Comparison of ENCODE assay signal across 10 mouse cellular contexts in genomic region chr10:99644981-99645380, GRCm38 (mm10).
DNase-seq lines count a peak whose midpoint lies in the region; ATAC-seq and TF ChIP-seq lines count a peak whose summit lies in the region.
"Had no signal": no experiment of that assay in that cellular context is flagged by ENCODE, and none has a peak within 500 bp of the region (broad histone marks: within the 10 kb centered on the region; RNA-seq: fewer than 3 reads in every experiment).

No protein-coding gene starts in this region.

- no peak overlapping the region for H3K4me2 ChIP-seq in forebrain, embryonic 14.5 days (ENCODE audit: low read length)
- no peak overlapping the region for H3K4me2 ChIP-seq in forebrain, embryonic 15.5 days (replicated peaks)

- peak; percentile 21 for DNase-seq in forebrain, embryonic 14.5 days (ENCODE audit: low spot score)
- no peak for DNase-seq in left cerebral cortex, adult 2 months (ENCODE audit: extremely low spot score in 1 of 2, low spot score in 2 of 2)
- no peak for DNase-seq in left cerebral cortex, postnatal 4 days
- DNase-seq in ES-CJ7 (ENCODE audit: low read depth, low spot score) = peak; percentile 58
- peak; percentile 27 for DNase-seq in embryo, embryonic 9.5 days (ENCODE audit: extremely low spot score)
- DNase-seq in spleen, postnatal 14 days (ENCODE audit: low spot score in 2 of 2) = no peak
- DNase-seq: cerebellum, adult 11 months had no signal

- ATAC-seq in forebrain, embryonic 14.5 days = no peak
- no peak for ATAC-seq in forebrain, embryonic 15.5 days (replicated peaks)
- no peak for ATAC-seq in erythroid progenitor cell, adult 5-6 weeks (replicated peaks; ENCODE audit: low FRiP score, poor library complexity, severe bottlenecking)

- WGBS in forebrain, embryonic 14.5 days = 46% methylated on average over 2 of the region's 2 CpGs
- WGBS in forebrain, embryonic 15.5 days = 41% methylated on average over 2 of the region's 2 CpGs

- no peak overlapping the region for H3K4me3 ChIP-seq in forebrain, embryonic 14.5 days (ENCODE audit: low read depth, low read length)
- no peak overlapping the region for H3K4me3 ChIP-seq in forebrain, embryonic 15.5 days
- no peak overlapping the region for H3K4me3 ChIP-seq in left cerebral cortex, adult 2 months

- no peaks in the 10 kb centered on the region for H3K4me1 ChIP-seq in forebrain, embryonic 14.5 days (ENCODE audit: control insufficient read depth, insufficient read depth, low read length)
- H3K4me1 ChIP-seq in forebrain, embryonic 15.5 days = peaks cover 6% of the 10 kb centered on the region; the same call in 1 of the 2 replicates

- intact Hi-C loops in left cerebral cortex, adult 2 months (cut with DNase I) = loop anchor here (5.0 kb wide), 3 partner anchors 507 to 807 kb away; no protein-coding TSS in a partner anchor
- intact Hi-C loops in left cerebral cortex, postnatal 4 days (cut with DNase I) = loop anchor here (5.0 kb wide), 2 partner anchors 507 to 822 kb away; no protein-coding TSS in a partner anchor

- TF ChIP-seq CTCF in left cerebral cortex, adult 2 months (IDR thresholded peaks at IDR 0.05) = peak; percentile 45

- no peaks in the 10 kb centered on the region for H3K27me3 ChIP-seq in forebrain, embryonic 14.5 days (replicated peaks; ENCODE audit: control insufficient read depth, insufficient read depth, low read length)
- H3K27me3 ChIP-seq in forebrain, embryonic 15.5 days = no peaks in the 10 kb centered on the region

- no peak overlapping the region for H3K9ac ChIP-seq in forebrain, embryonic 14.5 days (ENCODE audit: low read length)
- no peak overlapping the region for H3K9ac ChIP-seq in forebrain, embryonic 15.5 days (replicated peaks)

- H3K9me3 ChIP-seq in forebrain, embryonic 14.5 days (replicated peaks; ENCODE audit: control insufficient read depth, low read length) = no peaks in the 10 kb centered on the region
- no peaks in the 10 kb centered on the region for H3K9me3 ChIP-seq in forebrain, embryonic 15.5 days

- H3K36me3 ChIP-seq in forebrain, embryonic 14.5 days (ENCODE audit: control insufficient read depth, insufficient read depth, low read length) = no peaks in the 10 kb centered on the region
- H3K36me3 ChIP-seq in forebrain, embryonic 15.5 days = no peaks in the 10 kb centered on the region
- H3K36me3 ChIP-seq: G1E had no signal

- no peak overlapping the region for H3K27ac ChIP-seq in forebrain, embryonic 14.5 days (ENCODE audit: low read depth, low read length)
- H3K27ac ChIP-seq in forebrain, embryonic 15.5 days (replicated peaks) = no peak overlapping the region
- no peak overlapping the region for H3K27ac ChIP-seq in left cerebral cortex, adult 2 months

Comparison
In these comparisons a context has a peak if more than half of its experiments do, and no peak if none do; other contexts are left out.
1. DNase-seq: peak in forebrain, embryonic 14.5 days (single experiment), ES-CJ7 (single experiment) and embryo, embryonic 9.5 days (single experiment); none in left cerebral cortex, adult 2 months (0 of 2), left cerebral cortex, postnatal 4 days (single experiment) and spleen, postnatal 14 days (0 of 2).